Mouse (Mus musculus): ENCODE measurements around the gene Zfp385b. TPM values are rescaled to one million over a fixed set of nuclear protein-coding genes. Genes with fewer than 3 reads are reported as not detected.

Zfp385b gene
- polyA plus RNA-seq, 1 experiment from 2014 or later = 9.1 TPM

- 52% methylated on average over 10 of the region's 10 CpGs for WGBS
- no peak for ATAC-seq
- Histone ChIP-seq H3K9me3 (ENCODE audit: control insufficient read depth, low read length) (no peaks in the 10 kb centered on the region), H3K4me1 (replicated peaks; ENCODE audit: control insufficient read depth, insufficient read depth, low read length) (peaks cover 3% of the 10 kb centered on the region), H3K27ac (ENCODE audit: low read length) (no peak overlapping the region), H3K4me3 (replicated peaks; ENCODE audit: low read length) (no peak overlapping the region), H3K4me2 (ENCODE audit: low read length) (no peak overlapping the region), H3K27me3 (replicated peaks; ENCODE audit: control insufficient read depth, insufficient read depth, low read length) (no peaks in the 10 kb centered on the region), H3K9ac (replicated peaks; ENCODE audit: low read depth, low read length) (no peak overlapping the region), H3K36me3 (ENCODE audit: control insufficient read depth, insufficient read depth) (no peaks in the 10 kb centered on the region)
Measured at GRCm38 (mm10) chr2:77419476-77419875, 400.0 kb downstream of the Zfp385b start.

GRCm38 (mm10) chr2:77418078-77418477 is 401.4 kb downstream of the Zfp385b start:
- Histone ChIP-seq H3K4me1 (replicated peaks; ENCODE audit: control insufficient read depth, insufficient read depth, low read length) (peaks cover 3% of the 10 kb centered on the region), H3K27ac (ENCODE audit: low read length) (no peak overlapping the region), H3K4me3 (replicated peaks; ENCODE audit: low read length) (no peak overlapping the region), H3K36me3 (ENCODE audit: control insufficient read depth, insufficient read depth) (no peaks in the 10 kb centered on the region), H3K4me2 (ENCODE audit: low read length) (no peak overlapping the region), H3K27me3 (replicated peaks; ENCODE audit: control insufficient read depth, insufficient read depth, low read length) (no peaks in the 10 kb centered on the region), H3K9me3 (ENCODE audit: control insufficient read depth, low read length) (no peaks in the 10 kb centered on the region), H3K9ac (replicated peaks; ENCODE audit: low read depth, low read length) (no peak overlapping the region)
- 34% methylated on average over 5 of the region's 5 CpGs for WGBS
- ATAC-seq = peak; percentile 81

GRCm38 (mm10) chr2:77412171-77412570 is 407.3 kb downstream of the Zfp385b start:
- Histone ChIP-seq H3K27ac (ENCODE audit: low read length) (no peak overlapping the region), H3K9me3 (ENCODE audit: control insufficient read depth, low read length) (no peaks in the 10 kb centered on the region), H3K36me3 (ENCODE audit: control insufficient read depth, insufficient read depth) (no peaks in the 10 kb centered on the region), H3K27me3 (replicated peaks; ENCODE audit: control insufficient read depth, insufficient read depth, low read length) (no peaks in the 10 kb centered on the region), H3K4me3 (replicated peaks; ENCODE audit: low read length) (no peak overlapping the region), H3K4me2 (ENCODE audit: low read length) (no peak overlapping the region), H3K4me1 (replicated peaks; ENCODE audit: control insufficient read depth, insufficient read depth, low read length) (no peaks in the 10 kb centered on the region), H3K9ac (replicated peaks; ENCODE audit: low read depth, low read length) (no peak overlapping the region)
- 93% methylated on average over 9 of the region's 9 CpGs for WGBS
- ATAC-seq = no peak

- Histone ChIP-seq H3K27ac (ENCODE audit: low read length) (no peak overlapping the region), H3K4me2 (ENCODE audit: low read length) (no peak overlapping the region), H3K9me3 (ENCODE audit: control insufficient read depth, low read length) (no peaks in the 10 kb centered on the region), H3K36me3 (ENCODE audit: control insufficient read depth, insufficient read depth) (no peaks in the 10 kb centered on the region), H3K4me3 (replicated peaks; ENCODE audit: low read length) (no peak overlapping the region), H3K27me3 (replicated peaks; ENCODE audit: control insufficient read depth, insufficient read depth, low read length) (no peaks in the 10 kb centered on the region), H3K9ac (replicated peaks; ENCODE audit: low read depth, low read length) (no peak overlapping the region), H3K4me1 (replicated peaks; ENCODE audit: control insufficient read depth, insufficient read depth, low read length) (no peaks in the 10 kb centered on the region)
- WGBS = 89% methylated on average over 13 of the region's 13 CpGs
- no peak for ATAC-seq
Measured at GRCm38 (mm10) chr2:77411612-77412011, 407.8 kb downstream of the Zfp385b start.

GRCm38 (mm10) chr2:77409521-77410135 is 409.8 kb downstream of the Zfp385b start:
- Histone ChIP-seq H3K27ac (ENCODE audit: low read length) (no peak overlapping the region), H3K4me2 (ENCODE audit: low read length) (no peak overlapping the region), H3K36me3 (ENCODE audit: control insufficient read depth, insufficient read depth) (no peaks in the 10 kb centered on the region), H3K27me3 (replicated peaks; ENCODE audit: control insufficient read depth, insufficient read depth, low read length) (no peaks in the 10 kb centered on the region), H3K4me1 (replicated peaks; ENCODE audit: control insufficient read depth, insufficient read depth, low read length) (no peaks in the 10 kb centered on the region), H3K4me3 (replicated peaks; ENCODE audit: low read length) (no peak overlapping the region), H3K9ac (replicated peaks; ENCODE audit: low read depth, low read length) (no peak overlapping the region), H3K9me3 (ENCODE audit: control insufficient read depth, low read length) (no peaks in the 10 kb centered on the region)
- 59% methylated on average over 5 of the region's 5 CpGs for WGBS
- ATAC-seq = peak; percentile 26; the same call in 1 of the 2 replicates

- no peak for ATAC-seq
- no peaks in the 10 kb centered on the region for H3K9me3 ChIP-seq (ENCODE audit: control insufficient read depth, low read length)
- no peaks in the 10 kb centered on the region for H3K36me3 ChIP-seq (ENCODE audit: control insufficient read depth, insufficient read depth)
- no peak overlapping the region for H3K27ac ChIP-seq (ENCODE audit: low read length)
- WGBS = 69% methylated on average over 7 of the region's 7 CpGs
- H3K4me1 ChIP-seq (replicated peaks; ENCODE audit: control insufficient read depth, insufficient read depth, low read length) = no peaks in the 10 kb centered on the region
- H3K9ac ChIP-seq (replicated peaks; ENCODE audit: low read depth, low read length) = no peak overlapping the region
- H3K4me3 ChIP-seq (replicated peaks; ENCODE audit: low read length) = no peak overlapping the region
- H3K4me2 ChIP-seq (ENCODE audit: low read length) = no peak overlapping the region
- no peaks in the 10 kb centered on the region for H3K27me3 ChIP-seq (replicated peaks; ENCODE audit: control insufficient read depth, insufficient read depth, low read length)
Measured at GRCm38 (mm10) chr2:77408972-77409371, 410.5 kb downstream of the Zfp385b start.

- H3K9me3 ChIP-seq (ENCODE audit: control insufficient read depth, low read length) = no peaks in the 10 kb centered on the region
- no peaks in the 10 kb centered on the region for H3K36me3 ChIP-seq (ENCODE audit: control insufficient read depth, insufficient read depth)
- no peak for ATAC-seq
- H3K4me3 ChIP-seq (replicated peaks; ENCODE audit: low read length) = no peak overlapping the region
- peaks cover 7% of the 10 kb centered on the region for H3K4me1 ChIP-seq (replicated peaks; ENCODE audit: control insufficient read depth, insufficient read depth, low read length)
- WGBS = 31% methylated on average over 13 of the region's 13 CpGs
- H3K27me3 ChIP-seq (replicated peaks; ENCODE audit: control insufficient read depth, insufficient read depth, low read length) = no peaks in the 10 kb centered on the region
- H3K27ac ChIP-seq (ENCODE audit: low read length) = no peak overlapping the region
- H3K4me2 ChIP-seq (ENCODE audit: low read length) = no peak overlapping the region; the same call in 1 of the 2 replicates
- H3K9ac ChIP-seq (replicated peaks; ENCODE audit: low read depth, low read length) = no peak overlapping the region
Measured at GRCm38 (mm10) chr2:77402329-77402728, 417.1 kb downstream of the Zfp385b start.

GRCm38 (mm10) chr2:77401438-77402235 is 417.8 kb downstream of the Zfp385b start:
- no peaks in the 10 kb centered on the region for H3K36me3 ChIP-seq (ENCODE audit: control insufficient read depth, insufficient read depth)
- no peak overlapping the region; the same call in 1 of the 2 replicates for H3K9ac ChIP-seq (replicated peaks; ENCODE audit: low read depth, low read length)
- H3K27ac ChIP-seq (ENCODE audit: low read length) = 0 out of 2 replicates have a peak overlapping the region, but pooled peaks have one; percentile 11
- peak overlapping the region; percentile 8; the same call in 1 of the 2 replicates for H3K4me3 ChIP-seq (replicated peaks; ENCODE audit: low read length)
- H3K4me2 ChIP-seq (ENCODE audit: low read length) = peak overlapping the region; percentile 34
- no peaks in the 10 kb centered on the region for H3K9me3 ChIP-seq (ENCODE audit: control insufficient read depth, low read length)
- WGBS = 8% methylated on average over 13 of the region's 13 CpGs
- H3K4me1 ChIP-seq (replicated peaks; ENCODE audit: control insufficient read depth, insufficient read depth, low read length) = peaks cover 7% of the 10 kb centered on the region
- no peaks in the 10 kb centered on the region for H3K27me3 ChIP-seq (replicated peaks; ENCODE audit: control insufficient read depth, insufficient read depth, low read length)
- peak; percentile 85 for ATAC-seq

GRCm38 (mm10) chr2:77393881-77394280 is 425.6 kb downstream of the Zfp385b start:
- Histone ChIP-seq H3K9me3 (ENCODE audit: control insufficient read depth, low read length) (no peaks in the 10 kb centered on the region), H3K4me1 (replicated peaks; ENCODE audit: control insufficient read depth, insufficient read depth, low read length) (no peaks in the 10 kb centered on the region), H3K36me3 (ENCODE audit: control insufficient read depth, insufficient read depth) (no peaks in the 10 kb centered on the region), H3K9ac (replicated peaks; ENCODE audit: low read depth, low read length) (no peak overlapping the region), H3K4me2 (ENCODE audit: low read length) (no peak overlapping the region), H3K27me3 (replicated peaks; ENCODE audit: control insufficient read depth, insufficient read depth, low read length) (no peaks in the 10 kb centered on the region), H3K4me3 (replicated peaks; ENCODE audit: low read length) (no peak overlapping the region), H3K27ac (ENCODE audit: low read length) (no peak overlapping the region)
- WGBS = 91% methylated on average over 7 of the region's 7 CpGs
- no peak for ATAC-seq
